Mouse (Mus musculus): ENCODE measurements around the gene Thbs4. TPM values are rescaled to one million over a fixed set of nuclear protein-coding genes. Genes with fewer than 3 reads are reported as not detected.

The Thbs4 gene
- polyA plus RNA-seq, 1 experiment: 3.4 TPM

DNA sequence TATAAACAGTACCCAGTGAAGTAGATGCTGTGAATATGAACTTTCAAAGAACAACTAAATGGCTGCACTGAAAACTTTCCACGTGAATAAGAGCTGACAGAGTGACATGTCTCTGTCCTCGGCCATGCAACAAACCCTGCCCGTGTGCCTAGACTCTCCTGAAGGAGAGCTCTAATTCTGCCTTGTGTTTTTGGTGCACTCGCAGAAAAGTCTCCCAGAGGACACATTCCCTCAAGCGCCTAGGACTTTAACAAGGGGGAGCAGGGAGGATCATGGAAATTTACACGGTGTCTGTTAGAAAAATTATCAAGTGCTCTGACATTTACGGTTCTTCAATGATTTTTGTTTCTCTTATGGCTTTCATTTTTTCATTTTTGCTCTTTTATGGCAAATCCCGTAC is 13.7 kb downstream of the Thbs4 start:
- Histone ChIP-seq H3K4me3 (ENCODE audit: extremely low read depth, insufficient read depth, insufficient read length) (no peak overlapping the region), H3K4me1 (ENCODE audit: control insufficient read depth, insufficient read depth, insufficient read length) (no peaks in the 10 kb centered on the region), H3K36me3 (ENCODE audit: control insufficient read depth, insufficient read depth, low read length) (no peaks in the 10 kb centered on the region), H3K27ac (ENCODE audit: insufficient read depth, low read length) (no peak overlapping the region), H3K27me3 (ENCODE audit: control insufficient read depth, insufficient read depth, low read length) (peaks cover 2% of the 10 kb centered on the region; the same call in 1 of the 2 replicates)
- DNase-seq (ENCODE audit: low read depth in 1 of 2, low spot score in 2 of 2): no peak
- TF ChIP-seq CTCF (IDR thresholded peaks at IDR 0.05; ENCODE audit: extremely low read depth, insufficient read depth, insufficient read length, insufficient replicate concordance) (no peak), POLR2A (IDR thresholded peaks at IDR 0.05; ENCODE audit: low read depth, low read length) (no peak)
- 81% methylated on average over 8 of the region's 8 CpGs for WGBS

- H3K4me1 ChIP-seq (ENCODE audit: control insufficient read depth, insufficient read depth, insufficient read length): no peaks in the 10 kb centered on the region
- TF ChIP-seq CTCF (IDR thresholded peaks at IDR 0.05; ENCODE audit: extremely low read depth, insufficient read depth, insufficient read length, insufficient replicate concordance) (no peak), POLR2A (IDR thresholded peaks at IDR 0.05; ENCODE audit: low read depth, low read length) (no peak)
- no peak overlapping the region for H3K27ac ChIP-seq (ENCODE audit: insufficient read depth, low read length)
- H3K36me3 ChIP-seq (ENCODE audit: control insufficient read depth, insufficient read depth, low read length): no peaks in the 10 kb centered on the region
- no peak overlapping the region for H3K4me3 ChIP-seq (ENCODE audit: extremely low read depth, insufficient read depth, insufficient read length)
- H3K27me3 ChIP-seq (ENCODE audit: control insufficient read depth, insufficient read depth, low read length): peaks cover 2% of the 10 kb centered on the region; the same call in 1 of the 2 replicates
- 81% methylated on average over 4 of the region's 4 CpGs for WGBS
- DNase-seq (ENCODE audit: low read depth in 1 of 2, low spot score in 2 of 2): no peak
Measured at GRCm38 (mm10) chr13:92780076-92780475, 14.5 kb downstream of the Thbs4 start.

DNA sequence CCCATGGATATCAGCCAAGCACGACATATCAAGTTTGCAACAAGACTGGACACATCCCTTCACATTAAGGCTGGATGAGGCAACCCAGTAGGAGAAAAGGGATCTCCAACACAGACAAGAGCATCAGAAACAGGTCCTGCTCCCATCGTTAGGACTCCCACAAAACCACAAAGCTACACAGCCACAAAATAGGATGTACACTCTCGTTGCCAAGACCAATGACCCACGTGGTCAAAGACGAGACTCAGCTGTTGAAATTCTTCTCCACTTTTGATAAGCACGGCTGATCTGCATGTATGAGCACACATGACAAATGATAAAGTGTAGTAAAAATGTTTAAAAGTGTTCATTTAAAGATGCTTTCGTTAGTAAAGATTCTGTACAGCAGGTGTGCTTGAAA is 16.0 kb downstream of the Thbs4 start:
- no peak for TF ChIP-seq CTCF (IDR thresholded peaks at IDR 0.05; ENCODE audit: extremely low read depth, insufficient read depth, insufficient read length, insufficient replicate concordance)
- no peak for TF ChIP-seq POLR2A (IDR thresholded peaks at IDR 0.05; ENCODE audit: low read depth, low read length)
- no peaks in the 10 kb centered on the region for H3K36me3 ChIP-seq (ENCODE audit: control insufficient read depth, insufficient read depth, low read length)
- H3K4me3 ChIP-seq (ENCODE audit: extremely low read depth, insufficient read depth, insufficient read length): no peak overlapping the region
- DNase-seq (ENCODE audit: low read depth in 1 of 2, low spot score in 2 of 2): no peak
- no peak overlapping the region for H3K27ac ChIP-seq (ENCODE audit: insufficient read depth, low read length)
- H3K27me3 ChIP-seq (ENCODE audit: control insufficient read depth, insufficient read depth, low read length): peaks cover 2% of the 10 kb centered on the region; the same call in 1 of the 2 replicates
- no peaks in the 10 kb centered on the region for H3K4me1 ChIP-seq (ENCODE audit: control insufficient read depth, insufficient read depth, insufficient read length)
- WGBS: 53% methylated on average over 7 of the region's 7 CpGs

- no peaks in the 10 kb centered on the region for H3K36me3 ChIP-seq (ENCODE audit: control insufficient read depth, insufficient read depth, low read length)
- H3K4me1 ChIP-seq (ENCODE audit: control insufficient read depth, insufficient read depth, insufficient read length): no peaks in the 10 kb centered on the region
- DNase-seq (ENCODE audit: low read depth in 1 of 2, low spot score in 2 of 2): no peak
- H3K4me3 ChIP-seq (ENCODE audit: extremely low read depth, insufficient read depth, insufficient read length): no peak overlapping the region
- no peaks in the 10 kb centered on the region; the same call in 1 of the 2 replicates for H3K27me3 ChIP-seq (ENCODE audit: control insufficient read depth, insufficient read depth, low read length)
- WGBS: 88% methylated on average over 7 of the region's 7 CpGs
- H3K27ac ChIP-seq (ENCODE audit: insufficient read depth, low read length): no peak overlapping the region
- TF ChIP-seq CTCF (IDR thresholded peaks at IDR 0.05; ENCODE audit: extremely low read depth, insufficient read depth, insufficient read length, insufficient replicate concordance): no peak
Measured at GRCm38 (mm10) chr13:92775916-92776315, 18.7 kb downstream of the Thbs4 start.

DNA sequence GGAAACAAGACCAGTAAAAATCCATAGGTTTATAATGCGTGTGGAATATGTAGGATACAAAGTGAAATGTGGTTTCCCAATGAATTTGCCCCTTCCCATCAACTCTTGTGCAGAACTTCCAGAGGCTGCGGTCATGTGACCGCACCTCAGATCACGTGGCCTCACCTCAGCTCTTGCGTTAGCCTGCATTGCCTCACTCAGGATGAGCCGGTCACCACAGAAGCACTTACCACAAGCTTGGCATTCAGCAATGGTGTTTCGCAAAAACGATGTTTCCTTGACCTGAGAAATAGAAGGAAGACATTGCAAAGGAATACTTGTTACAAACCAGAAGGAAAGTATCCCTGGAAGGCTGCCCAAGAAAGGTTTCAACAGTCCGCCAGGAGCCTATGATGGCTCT is 19.7 kb downstream of the Thbs4 start:
- TF ChIP-seq CTCF (IDR thresholded peaks at IDR 0.05; ENCODE audit: extremely low read depth, insufficient read depth, insufficient read length, insufficient replicate concordance) (no peak), POLR2A (IDR thresholded peaks at IDR 0.05; ENCODE audit: low read depth, low read length) (no peak)
- H3K4me3 ChIP-seq (ENCODE audit: extremely low read depth, insufficient read depth, insufficient read length): no peak overlapping the region
- no peak for DNase-seq (ENCODE audit: low read depth in 1 of 2, low spot score in 2 of 2)
- H3K27ac ChIP-seq (ENCODE audit: insufficient read depth, low read length): no peak overlapping the region
- WGBS: 79% methylated on average over 9 of the region's 9 CpGs
- H3K27me3 ChIP-seq (ENCODE audit: control insufficient read depth, insufficient read depth, low read length): no peaks in the 10 kb centered on the region; the same call in 1 of the 2 replicates
- no peaks in the 10 kb centered on the region for H3K36me3 ChIP-seq (ENCODE audit: control insufficient read depth, insufficient read depth, low read length)
- no peaks in the 10 kb centered on the region for H3K4me1 ChIP-seq (ENCODE audit: control insufficient read depth, insufficient read depth, insufficient read length)

DNA sequence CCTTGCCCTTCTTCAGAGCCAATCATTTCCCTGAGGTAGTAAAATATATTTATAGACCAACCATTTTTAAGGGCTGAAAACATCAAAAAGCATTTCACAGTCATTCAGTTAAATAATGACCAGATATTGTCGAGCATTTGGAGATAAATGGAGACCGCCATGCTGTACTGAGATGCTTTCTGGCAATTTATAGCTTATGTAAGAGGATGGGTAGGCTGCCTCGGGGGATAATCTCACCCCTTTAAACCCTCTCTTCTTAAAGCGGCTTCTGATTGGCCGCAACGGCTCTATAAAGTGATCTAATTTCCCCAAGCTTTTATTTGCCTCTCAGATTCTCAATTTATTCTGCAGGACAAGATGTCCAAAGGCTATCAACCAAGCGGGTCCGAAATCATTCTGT is 22.1 kb downstream of the Thbs4 start:
- Histone ChIP-seq H3K4me1 (ENCODE audit: control insufficient read depth, insufficient read depth, insufficient read length) (no peaks in the 10 kb centered on the region), H3K4me3 (ENCODE audit: extremely low read depth, insufficient read depth, insufficient read length) (no peak overlapping the region), H3K27me3 (ENCODE audit: control insufficient read depth, insufficient read depth, low read length) (no peaks in the 10 kb centered on the region), H3K36me3 (ENCODE audit: control insufficient read depth, insufficient read depth, low read length) (no peaks in the 10 kb centered on the region), H3K27ac (ENCODE audit: insufficient read depth, low read length) (no peak overlapping the region)
- TF ChIP-seq POLR2A (IDR thresholded peaks at IDR 0.05; ENCODE audit: low read depth, low read length) (no peak), CTCF (IDR thresholded peaks at IDR 0.05; ENCODE audit: extremely low read depth, insufficient read depth, insufficient read length, insufficient replicate concordance) (no peak)
- no peak for DNase-seq (ENCODE audit: low read depth in 1 of 2, low spot score in 2 of 2)
- WGBS: 90% methylated on average over 8 of the region's 8 CpGs

- H3K4me3 ChIP-seq (ENCODE audit: extremely low read depth, insufficient read depth, insufficient read length): no peak overlapping the region
- WGBS: 85% methylated on average over 5 of the region's 5 CpGs
- no peaks in the 10 kb centered on the region for H3K4me1 ChIP-seq (ENCODE audit: control insufficient read depth, insufficient read depth, insufficient read length)
- H3K36me3 ChIP-seq (ENCODE audit: control insufficient read depth, insufficient read depth, low read length): no peaks in the 10 kb centered on the region
- TF ChIP-seq POLR2A (IDR thresholded peaks at IDR 0.05; ENCODE audit: low read depth, low read length): no peak
- no peak for TF ChIP-seq CTCF (IDR thresholded peaks at IDR 0.05; ENCODE audit: extremely low read depth, insufficient read depth, insufficient read length, insufficient replicate concordance)
- no peak overlapping the region for H3K27ac ChIP-seq (ENCODE audit: insufficient read depth, low read length)
- no peak for DNase-seq (ENCODE audit: low read depth in 1 of 2, low spot score in 2 of 2)
- H3K27me3 ChIP-seq (ENCODE audit: control insufficient read depth, insufficient read depth, low read length): no peaks in the 10 kb centered on the region
Measured at GRCm38 (mm10) chr13:92771566-92771965, 23.1 kb downstream of the Thbs4 start.
